Mouse (Mus musculus) thymus, postnatal 25 days (tissue): Measurements from ENCODE around the gene Olfr31.

Experiments
- DNase-seq: peaks from one replicate; pipeline ENCODE4 v3.0.0; 2022

The Olfr31 gene

GRCm38 (mm10) chr14:14354511-14355359 is 32.1 kb downstream of the Olfr31 start:
- no peak for DNase-seq

GRCm38 (mm10) chr14:14355360-14355646 is 32.7 kb downstream of the Olfr31 start:
- no peak for DNase-seq
